Mouse (Mus musculus) C2C12 (cell line): ENCODE data around the gene Rad51b. TPM values are rescaled to one million over a fixed set of nuclear protein-coding genes. Genes with fewer than 3 reads are reported as not detected.

Experiments used
- H3K27me3 ChIP-seq: one replicate; pipeline ENCODE4 v1.6.1; 2011; ENCODE audit not compliant: control insufficient read depth, insufficient read depth, insufficient read length
- H3K36me3 ChIP-seq: one replicate; pipeline ENCODE4 v1.6.1; 2011; ENCODE audit not compliant: control insufficient read depth, insufficient read depth
- H3K4me3 ChIP-seq: one replicate; pipeline ENCODE4 v1.5.1; 2011; ENCODE audit warnings: mild to moderate bottlenecking, control low read depth; ENCODE audit not compliant: poor library complexity, insufficient read depth, severe bottlenecking
- H3K79me2 ChIP-seq: one replicate; pipeline ENCODE4 v1.6.1; 2011; ENCODE audit not compliant: control insufficient read depth, insufficient read depth
- H3K79me3 ChIP-seq: one replicate; pipeline ENCODE4 v1.6.1; 2011; ENCODE audit warnings: low read depth, control low read depth
- H3ac ChIP-seq: one replicate; pipeline ENCODE3; 2011; ENCODE audit warnings: low read depth; ENCODE audit not compliant: control insufficient read depth, insufficient read length
- CEBPB ChIP-seq: IDR thresholded peaks from one replicate; pipeline ENCODE4 v1.6.1; 2011; ENCODE audit warnings: low read depth, mild to moderate bottlenecking, control low read depth, moderate library complexity
- CTCF ChIP-seq: IDR thresholded peaks from one replicate; pipeline ENCODE4 v1.5.1; 2011; ENCODE audit not compliant: control insufficient read depth, insufficient read depth, insufficient read length
- FOSL1 ChIP-seq: IDR thresholded peaks from one replicate; pipeline ENCODE4 v1.8.0; 2011; ENCODE audit warnings: mild to moderate bottlenecking, low read length; ENCODE audit not compliant: poor library complexity, insufficient read depth, severe bottlenecking
- MAX ChIP-seq: IDR thresholded peaks from one replicate; pipeline ENCODE4 v1.6.1; 2011; ENCODE audit warnings: mild to moderate bottlenecking, control low read depth
- MYOD1 ChIP-seq: IDR thresholded peaks from one replicate; pipeline ENCODE4 v1.6.1; 2011; ENCODE audit warnings: low read depth; ENCODE audit not compliant: control insufficient read depth, insufficient read length
- MYOG ChIP-seq: IDR thresholded peaks from one replicate; pipeline ENCODE4 v1.6.1; 2011; ENCODE audit not compliant: control insufficient read depth, insufficient read length; ENCODE audit errors: extremely low read depth
- USF1 ChIP-seq: IDR thresholded peaks from one replicate; pipeline ENCODE4 v1.6.1; 2011; ENCODE audit warnings: low read depth, mild to moderate bottlenecking, control low read depth, moderate library complexity
- polyA plus RNA-seq: library from polyadenylated mRNA; unstranded; fragments of >200 nt; fragmentation: generic; extraction: Trizol; gene quantifications from one replicate; pipeline ENCODE4 v1.2.1, GENCODE M21; 2012; ENCODE audit warnings: missing spikeins

The Rad51b gene
- polyA plus RNA-seq, 1 experiment: 1.3 TPM

DNA sequence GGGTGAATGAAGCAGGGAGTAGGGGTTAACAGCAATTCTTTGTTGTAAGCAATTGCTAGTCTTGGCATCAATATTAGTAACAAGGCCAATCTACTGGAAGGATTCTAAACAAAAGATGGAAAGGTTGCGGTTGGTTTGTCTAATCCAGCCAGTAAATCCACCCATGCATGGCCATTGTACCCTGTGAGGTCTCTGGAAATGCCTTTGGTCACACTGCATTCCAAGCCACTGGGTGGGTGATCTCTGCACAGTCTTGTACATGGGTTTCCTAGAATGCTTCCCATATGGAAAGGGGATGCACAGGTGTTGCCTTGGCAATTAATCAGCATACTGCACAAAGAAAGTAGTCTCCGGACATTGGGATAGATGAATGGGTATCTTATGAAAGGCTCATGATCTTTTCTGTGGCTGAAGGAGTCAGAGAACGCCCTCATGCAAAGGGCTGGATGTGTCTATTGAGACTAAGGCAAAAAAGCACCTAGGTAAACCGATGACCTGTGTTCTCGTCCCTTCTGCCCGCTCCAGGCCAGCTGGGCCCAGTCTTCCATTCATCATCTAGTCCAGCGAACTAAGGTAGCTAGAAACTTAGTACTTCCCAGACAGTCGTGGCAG is 312.4 kb downstream of the Rad51b start:
- Histone ChIP-seq H3K27me3 (no peaks in the 10 kb centered on the region), H3ac (no peak overlapping the region), H3K79me2 (no peaks in the 10 kb centered on the region), H3K4me3 (no peak overlapping the region), H3K36me3 (no peaks in the 10 kb centered on the region), H3K79me3 (no peaks in the 10 kb centered on the region)
- TF ChIP-seq MYOG (no peak), USF1 (no peak), FOSL1 (no peak), MYOD1 (no peak), MAX (no peak), CTCF (no peak), CEBPB (no peak)

DNA sequence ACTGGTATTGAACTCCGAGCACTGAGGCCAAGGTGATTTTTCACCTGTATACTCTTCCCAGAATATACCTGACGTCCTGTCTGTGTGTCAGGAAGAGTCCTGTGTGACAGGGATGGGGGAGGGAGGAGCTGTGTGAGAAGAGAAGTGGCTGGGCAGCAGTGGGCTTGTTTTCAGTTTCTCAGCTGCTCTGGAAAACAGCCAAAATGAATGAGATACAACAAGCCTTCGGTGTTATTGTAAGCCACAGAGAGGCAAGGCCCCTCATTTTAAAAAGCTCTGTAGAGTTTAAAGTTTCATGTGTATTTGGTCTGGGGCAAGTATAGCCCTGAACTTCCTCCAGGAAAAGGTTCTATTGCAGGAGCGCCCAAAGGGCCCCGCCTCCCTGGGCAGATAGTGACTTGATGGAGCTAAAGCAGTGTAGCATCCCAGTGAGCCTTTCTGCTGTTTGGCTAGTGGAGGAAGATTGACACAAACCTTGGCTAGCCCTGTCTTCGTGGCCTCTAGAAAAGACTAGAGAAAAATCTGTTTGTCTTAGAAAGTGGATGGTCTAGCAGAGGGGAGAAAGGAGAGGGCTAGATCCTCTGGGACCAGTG is 313.5 kb downstream of the Rad51b start:
- no peak for TF ChIP-seq CTCF
- TF ChIP-seq MYOD1: no peak
- no peak for TF ChIP-seq USF1
- TF ChIP-seq FOSL1: no peak
- no peak for TF ChIP-seq MAX
- TF ChIP-seq MYOG: no peak
- TF ChIP-seq CEBPB: no peak
- no peaks in the 10 kb centered on the region for H3K79me2 ChIP-seq
- no peak overlapping the region for H3ac ChIP-seq
- no peaks in the 10 kb centered on the region for H3K79me3 ChIP-seq
- H3K36me3 ChIP-seq: no peaks in the 10 kb centered on the region
- H3K27me3 ChIP-seq: no peaks in the 10 kb centered on the region
- no peak overlapping the region for H3K4me3 ChIP-seq

DNA sequence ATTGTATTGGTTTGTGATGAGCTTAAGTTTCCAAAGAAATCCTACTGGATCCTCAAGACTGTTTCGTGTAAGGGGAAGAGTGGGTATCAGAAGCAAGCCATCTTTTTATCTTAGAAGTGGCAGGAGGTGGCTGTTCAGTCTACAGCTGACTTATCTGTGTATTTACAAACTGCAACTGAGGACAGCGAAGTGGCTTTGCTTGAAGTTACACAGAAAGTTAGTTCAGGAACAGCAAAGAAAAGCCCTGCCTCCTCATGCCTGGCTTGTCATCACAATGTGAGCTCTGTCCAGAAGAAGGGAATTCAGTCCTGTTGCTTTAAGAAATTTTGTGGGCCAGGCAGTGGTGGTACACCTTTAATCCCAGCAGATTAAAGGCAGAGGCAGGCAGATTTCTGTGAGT is 314.6 kb downstream of the Rad51b start:
- H3ac ChIP-seq: no peak overlapping the region
- TF ChIP-seq FOSL1: no peak
- no peak for TF ChIP-seq MYOD1
- no peak for TF ChIP-seq CTCF
- no peak for TF ChIP-seq MYOG
- no peak for TF ChIP-seq USF1
- no peak for TF ChIP-seq CEBPB
- no peak for TF ChIP-seq MAX
- H3K27me3 ChIP-seq: no peaks in the 10 kb centered on the region
- H3K79me2 ChIP-seq: no peaks in the 10 kb centered on the region
- no peaks in the 10 kb centered on the region for H3K79me3 ChIP-seq
- no peak overlapping the region for H3K4me3 ChIP-seq
- no peaks in the 10 kb centered on the region for H3K36me3 ChIP-seq

DNA sequence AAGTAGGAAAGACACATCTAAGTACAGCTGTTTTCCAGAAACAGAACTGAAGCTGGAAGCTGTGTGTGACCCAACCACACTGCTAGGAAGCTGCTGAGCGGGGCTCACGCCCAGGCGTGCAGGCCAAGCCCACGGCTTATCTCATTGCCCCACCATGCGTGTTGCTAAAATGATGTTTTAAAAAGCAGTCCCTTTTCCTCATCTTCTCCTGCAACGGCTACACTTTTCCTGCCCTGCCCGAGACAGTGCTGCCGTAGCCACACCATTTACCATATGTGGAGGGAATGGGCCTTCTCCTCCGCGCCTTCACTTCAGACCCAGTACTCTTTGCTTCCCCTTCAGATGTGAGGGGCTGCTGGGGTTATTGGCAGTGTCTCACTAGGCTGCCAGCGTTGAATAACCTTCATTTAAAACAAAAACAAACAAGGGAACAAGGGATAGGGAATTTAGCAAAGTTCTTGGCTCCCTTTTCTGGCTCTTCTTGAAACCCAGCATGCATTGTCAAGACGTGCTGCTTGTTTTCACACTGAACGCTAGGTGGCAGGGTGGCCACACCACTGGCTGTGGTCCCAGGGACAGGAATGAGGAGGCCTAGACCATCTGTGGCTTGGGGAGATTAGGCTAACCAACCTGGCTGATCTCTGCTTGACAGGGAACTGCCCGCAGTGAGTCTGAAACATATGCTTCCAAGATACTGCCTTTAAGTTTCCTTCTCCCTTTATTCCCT is 315.4 kb downstream of the Rad51b start:
- Histone ChIP-seq H3ac (no peak overlapping the region), H3K4me3 (no peak overlapping the region), H3K79me3 (no peaks in the 10 kb centered on the region), H3K27me3 (no peaks in the 10 kb centered on the region), H3K79me2 (no peaks in the 10 kb centered on the region), H3K36me3 (no peaks in the 10 kb centered on the region)
- TF ChIP-seq CTCF (peak; percentile 91), MAX (peak; percentile 46), CEBPB (no peak), USF1 (no peak), MYOD1 (no peak), MYOG (no peak)

DNA sequence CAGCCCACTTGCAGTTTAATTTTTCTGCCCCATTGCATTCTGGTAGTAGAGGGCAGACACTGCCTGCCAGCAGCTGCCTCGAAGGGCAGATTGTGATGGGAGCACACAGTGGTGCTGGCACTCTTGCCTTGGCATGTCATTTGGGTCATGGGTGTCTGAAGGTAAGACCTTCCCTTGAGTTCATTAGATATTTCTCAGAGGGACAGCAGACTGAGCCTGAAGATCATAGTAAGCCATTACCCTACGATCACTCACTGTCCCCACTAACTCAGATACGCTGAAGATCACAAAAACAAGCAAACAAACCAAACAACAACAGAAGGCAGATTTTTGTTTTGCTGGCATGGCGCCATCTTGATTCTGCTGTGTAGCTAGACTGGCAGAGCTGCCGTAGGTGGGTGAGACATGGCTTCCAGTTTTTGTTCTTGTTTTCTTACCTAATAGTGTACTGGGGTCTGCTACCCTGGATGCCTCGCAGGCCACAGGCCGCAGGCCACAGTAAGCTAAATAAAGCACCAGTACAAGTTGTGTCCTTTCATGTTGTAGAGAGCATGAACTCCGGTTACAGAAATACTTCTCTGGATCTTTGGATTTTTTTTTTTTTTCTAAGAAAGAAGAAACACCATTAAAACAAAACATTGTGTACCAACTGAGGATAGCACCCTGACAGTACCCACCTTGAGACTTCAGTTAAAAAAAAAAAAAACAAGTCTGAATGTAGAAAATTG is 316.1 kb downstream of the Rad51b start:
- H3K4me3 ChIP-seq: no peak overlapping the region
- H3K36me3 ChIP-seq: no peaks in the 10 kb centered on the region
- TF ChIP-seq MAX (no peak), MYOG (no peak)
- H3K27me3 ChIP-seq: no peaks in the 10 kb centered on the region
- no peak overlapping the region for H3ac ChIP-seq
- H3K79me3 ChIP-seq: no peaks in the 10 kb centered on the region
- no peaks in the 10 kb centered on the region for H3K79me2 ChIP-seq
